Comparison of ENCODE assay signal across 18 mouse cellular contexts in genomic region chr12:71319536-71319935, GRCm38 (mm10).
"Had no signal": no experiment of that assay in that cellular context is flagged by ENCODE, and none has a peak within 500 bp of the region (broad histone marks: within the 10 kb centered on the region; RNA-seq: fewer than 3 reads in every experiment).

No protein-coding gene starts in this region.

- H3K27me3 ChIP-seq: midbrain, embryonic 12.5 days; neural tube, embryonic 13.5 days; neural tube, embryonic 15.5 days had no signal

- H3K4me1 ChIP-seq: midbrain, embryonic 10.5 days; midbrain, embryonic 12.5 days; neural tube, embryonic 13.5 days; neural tube, embryonic 15.5 days had no signal

- H3K4me3 ChIP-seq: midbrain, embryonic 10.5 days; midbrain, embryonic 12.5 days; myocyte; neural tube, embryonic 13.5 days; neural tube, embryonic 15.5 days had no signal

- DNase-seq: lung, adult 18-20 months; lung, embryonic 14.5 days; lung, postnatal 10 days; lung, postnatal 4 days; midbrain, embryonic 14.5 days; retina, postnatal 1 day; right cerebral cortex, adult 18-20 months; right cerebral cortex, postnatal 25 days; right cerebral cortex, postnatal 4 days; spleen, adult 18-20 months; thymus, adult 18-20 months; thymus, postnatal 14 days; thymus, postnatal 36 days had no signal

- H3K27ac ChIP-seq: midbrain, embryonic 10.5 days; midbrain, embryonic 12.5 days; neural tube, embryonic 13.5 days; neural tube, embryonic 15.5 days had no signal
